Mouse (Mus musculus): ENCODE measurements around the gene Ttc13. TPM values are rescaled to one million over a fixed set of nuclear protein-coding genes. Genes with fewer than 3 reads are reported as not detected.
A peak's percentile ranks its signal among the peaks of the same experiment; 100 is the strongest.

The Ttc13 gene
- polyA plus RNA-seq, 1 experiment from 2014 or later, result 56.8 TPM

- peaks cover 39% of the 10 kb centered on the region for H3K36me3 ChIP-seq (replicated peaks)
- WGBS, result 86% methylated on average over 1 of the region's 1 CpGs
- no peak overlapping the region for H3K4me3 ChIP-seq (replicated peaks)
- no peaks in the 10 kb centered on the region for H3K9me3 ChIP-seq
- H3K9ac ChIP-seq, result no peak overlapping the region
- ATAC-seq (ENCODE audit: low FRiP score), result no peak
- H3K4me2 ChIP-seq, result no peak overlapping the region
- no peaks in the 10 kb centered on the region for H3K27me3 ChIP-seq
- H3K27ac ChIP-seq, result no peak overlapping the region
- no peaks in the 10 kb centered on the region for H3K4me1 ChIP-seq
Measured at GRCm38 (mm10) chr8:124739268-124739667, 17.5 kb upstream of the Ttc13 start.

- 54% methylated on average over 3 of the region's 3 CpGs for WGBS
Measured at GRCm38 (mm10) chr8:124735371-124735911, 13.7 kb upstream of the Ttc13 start.

GRCm38 (mm10) chr8:124732828-124733227, 11.0 kb upstream of the Ttc13 start:
- 85% methylated on average over 8 of the region's 8 CpGs for WGBS
- Histone ChIP-seq H3K36me3 (replicated peaks) (peaks cover 88% of the 10 kb centered on the region), H3K9ac (no peak overlapping the region), H3K4me2 (no peak overlapping the region), H3K27me3 (no peaks in the 10 kb centered on the region), H3K4me1 (no peaks in the 10 kb centered on the region), H3K4me3 (replicated peaks) (no peak overlapping the region), H3K9me3 (no peaks in the 10 kb centered on the region), H3K27ac (no peak overlapping the region)
- no peak for ATAC-seq (ENCODE audit: low FRiP score)

More at GRCm38 (mm10) chr8:124735371-124735911, 13.7 kb upstream of the Ttc13 start:
- H3K9me3 ChIP-seq, result no peaks in the 10 kb centered on the region
- no peaks in the 10 kb centered on the region for H3K27me3 ChIP-seq
- peaks cover 68% of the 10 kb centered on the region for H3K36me3 ChIP-seq (replicated peaks)
- no peak overlapping the region for H3K4me3 ChIP-seq (replicated peaks)
- no peak overlapping the region for H3K9ac ChIP-seq
- no peaks in the 10 kb centered on the region for H3K4me1 ChIP-seq
- ATAC-seq (ENCODE audit: low FRiP score), result no peak
- no peak overlapping the region for H3K27ac ChIP-seq
- H3K4me2 ChIP-seq, result no peak overlapping the region

GRCm38 (mm10) chr8:124724301-124724700, 2.5 kb upstream of the Ttc13 start:
- no peaks in the 10 kb centered on the region for H3K27me3 ChIP-seq
- 96% methylated on average over 7 of the region's 7 CpGs for WGBS
- no peak overlapping the region for H3K4me2 ChIP-seq
- no peak overlapping the region for H3K4me3 ChIP-seq (replicated peaks)
- ATAC-seq (ENCODE audit: low FRiP score), result no peak
- no peaks in the 10 kb centered on the region for H3K9me3 ChIP-seq
- H3K27ac ChIP-seq, result no peak overlapping the region
- H3K9ac ChIP-seq, result no peak overlapping the region
- peaks cover 23% of the 10 kb centered on the region for H3K4me1 ChIP-seq
- peaks cover 33% of the 10 kb centered on the region for H3K36me3 ChIP-seq (replicated peaks)

- Histone ChIP-seq H3K4me3 (replicated peaks) (peak overlapping the region; percentile 96), H3K4me2 (peak overlapping the region; percentile 89), H3K27me3 (no peaks in the 10 kb centered on the region), H3K9ac (peak overlapping the region; percentile 98), H3K9me3 (no peaks in the 10 kb centered on the region), H3K36me3 (replicated peaks) (peaks cover 7% of the 10 kb centered on the region), H3K4me1 (peaks cover 23% of the 10 kb centered on the region), H3K27ac (peak overlapping the region; percentile 65)
- WGBS, result 2% methylated on average over 28 of the region's 31 CpGs
- peak; percentile 72 for ATAC-seq (ENCODE audit: low FRiP score)
Measured at GRCm38 (mm10) chr8:124720938-124721861, 583 bp downstream of the Ttc13 start.

- H3K9me3 ChIP-seq, result no peaks in the 10 kb centered on the region
- H3K4me1 ChIP-seq, result peaks cover 23% of the 10 kb centered on the region
- no peak overlapping the region for H3K27ac ChIP-seq
- H3K36me3 ChIP-seq (replicated peaks), result peaks cover 4% of the 10 kb centered on the region; the same call in 1 of the 2 replicates
- H3K9ac ChIP-seq, result no peak overlapping the region
- no peak for ATAC-seq (ENCODE audit: low FRiP score)
- 0 out of 2 replicates have a peak overlapping the region, but pooled peaks have one; percentile 89 for H3K4me2 ChIP-seq
- H3K27me3 ChIP-seq, result no peaks in the 10 kb centered on the region
- no peak overlapping the region for H3K4me3 ChIP-seq (replicated peaks)
- WGBS, result 79% methylated on average over 7 of the region's 7 CpGs
Measured at GRCm38 (mm10) chr8:124720133-124720532, 1.6 kb downstream of the Ttc13 start.

- H3K9me3 ChIP-seq, result no peaks in the 10 kb centered on the region
- WGBS, result 87% methylated on average over 8 of the region's 8 CpGs
- no peak for ATAC-seq (ENCODE audit: low FRiP score)
Measured at GRCm38 (mm10) chr8:124715736-124716135, 6.0 kb downstream of the Ttc13 start.

GRCm38 (mm10) chr8:124713207-124713606, 8.6 kb downstream of the Ttc13 start:
- no peak overlapping the region for H3K4me3 ChIP-seq (replicated peaks)
- no peak overlapping the region for H3K27ac ChIP-seq
- H3K4me1 ChIP-seq, result no peaks in the 10 kb centered on the region
- peaks cover 53% of the 10 kb centered on the region for H3K36me3 ChIP-seq (replicated peaks)
- no peaks in the 10 kb centered on the region for H3K9me3 ChIP-seq
- no peak overlapping the region for H3K9ac ChIP-seq
- ATAC-seq (ENCODE audit: low FRiP score), result no peak
- no peaks in the 10 kb centered on the region for H3K27me3 ChIP-seq
- H3K4me2 ChIP-seq, result no peak overlapping the region
- 93% methylated on average over 6 of the region's 6 CpGs for WGBS

More at GRCm38 (mm10) chr8:124715736-124716135, 6.0 kb downstream of the Ttc13 start:
- Histone ChIP-seq H3K27me3 (no peaks in the 10 kb centered on the region), H3K9ac (no peak overlapping the region), H3K27ac (no peak overlapping the region), H3K36me3 (replicated peaks) (peaks cover 36% of the 10 kb centered on the region), H3K4me3 (replicated peaks) (no peak overlapping the region), H3K4me1 (peaks cover 7% of the 10 kb centered on the region), H3K4me2 (no peak overlapping the region)

- Histone ChIP-seq H3K9me3 (no peaks in the 10 kb centered on the region), H3K4me2 (no peak overlapping the region), H3K27ac (no peak overlapping the region), H3K27me3 (no peaks in the 10 kb centered on the region), H3K4me1 (no peaks in the 10 kb centered on the region), H3K36me3 (replicated peaks) (peaks cover 60% of the 10 kb centered on the region), H3K4me3 (replicated peaks) (no peak overlapping the region), H3K9ac (no peak overlapping the region)
- no peak for ATAC-seq (ENCODE audit: low FRiP score)
- 97% methylated on average over 8 of the region's 8 CpGs for WGBS
Measured at GRCm38 (mm10) chr8:124705823-124706222, 16.0 kb downstream of the Ttc13 start.

GRCm38 (mm10) chr8:124704376-124704775, 17.4 kb downstream of the Ttc13 start:
- no peak overlapping the region for H3K4me2 ChIP-seq
- H3K4me1 ChIP-seq, result no peaks in the 10 kb centered on the region
- no peak overlapping the region for H3K4me3 ChIP-seq (replicated peaks)
- H3K36me3 ChIP-seq (replicated peaks), result peaks cover 61% of the 10 kb centered on the region
- H3K9ac ChIP-seq, result no peak overlapping the region
- H3K27ac ChIP-seq, result no peak overlapping the region
- H3K27me3 ChIP-seq, result no peaks in the 10 kb centered on the region
- 94% methylated on average over 4 of the region's 4 CpGs for WGBS
- H3K9me3 ChIP-seq, result no peaks in the 10 kb centered on the region
- no peak for ATAC-seq (ENCODE audit: low FRiP score)

GRCm38 (mm10) chr8:124703526-124703925, 18.3 kb downstream of the Ttc13 start:
- no peak for ATAC-seq (ENCODE audit: low FRiP score)
- H3K27me3 ChIP-seq, result no peaks in the 10 kb centered on the region
- no peak overlapping the region for H3K4me2 ChIP-seq
- H3K36me3 ChIP-seq (replicated peaks), result peaks cover 57% of the 10 kb centered on the region
- H3K27ac ChIP-seq, result no peak overlapping the region
- 83% methylated on average over 4 of the region's 4 CpGs for WGBS
- no peaks in the 10 kb centered on the region for H3K9me3 ChIP-seq
- H3K4me1 ChIP-seq, result no peaks in the 10 kb centered on the region
- H3K4me3 ChIP-seq (replicated peaks), result no peak overlapping the region
- no peak overlapping the region for H3K9ac ChIP-seq

- no peaks in the 10 kb centered on the region for H3K27me3 ChIP-seq
- no peak for ATAC-seq (ENCODE audit: low FRiP score)
- H3K4me3 ChIP-seq (replicated peaks), result no peak overlapping the region
- 84% methylated on average over 3 of the region's 3 CpGs for WGBS
- no peaks in the 10 kb centered on the region for H3K9me3 ChIP-seq
- H3K36me3 ChIP-seq (replicated peaks), result peaks cover 69% of the 10 kb centered on the region
- H3K4me1 ChIP-seq, result no peaks in the 10 kb centered on the region
- no peak overlapping the region for H3K9ac ChIP-seq
- H3K27ac ChIP-seq, result no peak overlapping the region
- H3K4me2 ChIP-seq, result no peak overlapping the region
Measured at GRCm38 (mm10) chr8:124702183-124702582, 19.6 kb downstream of the Ttc13 start.

Data from forebrain, embryonic 12.5 days (tissue).